Mouse (Mus musculus) E14TG2a.4 (cell line): ENCODE data around the gene Marc1.

Experiments
- H3K27me3 ChIP-seq: 2 replicates; pipeline ENCODE4 v1.6.1; 2014; ENCODE audit warnings: low read length, control low read depth; ENCODE audit not compliant: insufficient read depth
- H3K36me3 ChIP-seq: 2 replicates; pipeline ENCODE4 v1.6.1; 2014; ENCODE audit warnings: low read length, control low read depth; ENCODE audit not compliant: insufficient read depth
- H3K4me1 ChIP-seq: replicated peaks from 2 replicates; pipeline ENCODE4 v1.6.1; 2014; ENCODE audit warnings: low read depth, low read length, control low read depth
- H3K4me3 ChIP-seq: replicated peaks from 2 replicates; pipeline ENCODE4 v1.5.1; 2014; ENCODE audit warnings: mild to moderate bottlenecking, low read length
- H3K9me3 ChIP-seq: 2 replicates; pipeline ENCODE4 v1.6.1; 2014; ENCODE audit warnings: low read length, control low read depth
- CTCF ChIP-seq: conservative IDR thresholded peaks from 2 replicates; pipeline ENCODE4 v1.5.1; 2014; ENCODE audit warnings: low read length
- NANOG ChIP-seq: IDR thresholded peaks from 2 replicates; pipeline ENCODE4 v1.6.1; 2014; ENCODE audit warnings: borderline replicate concordance, low read length, mixed read lengths
- POU5F1 ChIP-seq: IDR thresholded peaks from 2 replicates; pipeline ENCODE4 v1.6.1; 2014; ENCODE audit warnings: low read length, borderline replicate concordance

Marc1 gene

DNA sequence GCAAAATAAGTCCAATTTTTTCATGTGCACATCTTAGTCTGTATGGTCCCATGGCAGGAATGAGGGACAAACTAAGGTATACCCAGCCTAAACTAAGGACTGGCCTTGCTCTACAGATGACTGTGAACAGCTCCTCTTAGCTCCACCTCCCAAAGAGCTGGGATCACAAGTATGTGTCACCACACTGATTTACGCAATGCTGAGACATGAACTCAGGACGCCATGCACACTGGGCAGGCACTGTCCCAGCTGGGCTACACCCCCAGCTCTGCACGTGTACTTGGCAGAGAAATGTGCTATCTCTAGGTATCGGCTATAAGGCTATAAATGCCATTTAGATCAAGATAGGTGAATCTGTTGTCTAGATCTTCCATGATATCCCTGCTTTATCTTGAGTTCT is 49.1 kb downstream of the Marc1 start:
- H3K27me3 ChIP-seq, result no peaks in the 10 kb centered on the region; the same call in 1 of the 2 replicates
- no peaks in the 10 kb centered on the region for H3K4me1 ChIP-seq
- H3K36me3 ChIP-seq, result no peaks in the 10 kb centered on the region
- H3K9me3 ChIP-seq, result no peaks in the 10 kb centered on the region
- TF ChIP-seq NANOG (no peak), CTCF (no peak), POU5F1 (no peak)
- no peak overlapping the region for H3K4me3 ChIP-seq

DNA sequence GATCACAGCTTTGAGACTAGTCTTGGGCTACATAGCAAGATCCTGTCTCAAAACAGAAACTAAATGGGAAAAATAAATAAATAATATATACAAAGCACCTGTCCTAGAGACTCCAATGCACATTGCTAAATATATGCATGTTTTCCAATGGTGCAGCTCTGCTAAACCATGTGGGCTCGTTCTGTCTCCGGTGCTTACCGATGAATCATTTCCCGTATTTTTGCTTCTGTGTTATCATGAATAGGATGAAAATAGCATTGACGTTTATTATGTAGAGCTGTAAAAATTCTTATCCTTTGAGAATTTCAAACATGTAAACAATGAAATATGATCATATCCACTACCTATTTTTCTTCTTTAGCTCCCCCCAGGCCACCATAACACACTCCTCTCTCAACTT is 58.4 kb downstream of the Marc1 start:
- no peak for TF ChIP-seq CTCF
- no peak for TF ChIP-seq NANOG
- no peak for TF ChIP-seq POU5F1
- H3K27me3 ChIP-seq, result peaks cover 7% of the 10 kb centered on the region
- no peaks in the 10 kb centered on the region for H3K4me1 ChIP-seq
- no peaks in the 10 kb centered on the region; the same call in 1 of the 2 replicates for H3K9me3 ChIP-seq
- H3K36me3 ChIP-seq, result no peaks in the 10 kb centered on the region
- no peak overlapping the region for H3K4me3 ChIP-seq

DNA sequence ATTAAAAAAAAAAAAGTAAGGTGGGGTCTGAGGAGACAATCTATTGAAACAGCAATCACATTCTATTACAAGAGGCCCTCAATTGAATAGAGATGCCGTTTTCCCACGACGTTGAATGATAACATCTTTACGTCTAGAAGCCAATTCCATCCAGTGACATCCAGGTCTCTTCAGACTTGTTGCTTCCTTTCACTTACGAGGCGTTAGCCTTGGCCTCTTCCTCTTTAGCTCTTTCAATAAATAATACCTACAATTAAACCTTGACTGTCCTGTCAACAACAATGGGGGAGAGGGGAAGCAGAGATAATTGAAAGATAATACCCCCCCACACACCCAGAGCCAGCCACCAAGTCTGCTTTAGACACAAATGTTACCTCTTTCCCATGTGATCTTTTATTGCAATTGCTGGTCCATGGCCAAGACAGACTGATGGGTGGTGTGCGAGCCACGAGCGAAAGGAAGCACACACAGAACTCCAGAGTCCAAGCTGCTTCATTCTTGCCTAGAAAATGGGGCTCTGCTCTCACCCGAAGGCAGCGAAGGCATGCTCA is 60.9 kb downstream of the Marc1 start:
- H3K27me3 ChIP-seq, result peaks cover 7% of the 10 kb centered on the region
- H3K4me1 ChIP-seq, result no peaks in the 10 kb centered on the region
- no peaks in the 10 kb centered on the region for H3K36me3 ChIP-seq
- TF ChIP-seq NANOG (no peak), POU5F1 (no peak), CTCF (no peak)
- no peak overlapping the region for H3K4me3 ChIP-seq
- H3K9me3 ChIP-seq, result no peaks in the 10 kb centered on the region; the same call in 1 of the 2 replicates

DNA sequence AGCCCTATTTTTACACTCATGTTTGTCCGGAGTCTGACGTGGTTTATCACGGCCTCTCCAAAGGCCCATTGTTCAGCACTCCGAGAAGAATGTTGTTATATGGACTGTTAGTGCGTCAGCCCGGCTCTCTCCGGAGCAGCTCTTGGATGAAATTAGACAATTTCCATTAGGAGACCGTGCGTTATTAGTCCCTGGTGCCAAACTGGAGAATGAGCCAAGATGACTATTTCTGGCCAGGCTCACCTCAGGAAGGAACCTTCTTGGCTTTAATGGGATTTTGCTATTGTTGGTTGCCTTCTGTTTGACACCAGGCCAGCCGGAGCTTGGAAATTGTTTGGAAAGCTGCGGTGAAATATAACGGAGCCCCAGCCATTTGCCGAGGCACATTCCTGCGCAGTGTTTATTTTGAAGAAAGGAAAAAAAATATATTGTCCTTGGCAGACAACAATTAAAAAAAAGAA is 62.4 kb downstream of the Marc1 start:
- peaks cover 3% of the 10 kb centered on the region for H3K27me3 ChIP-seq
- TF ChIP-seq POU5F1 (no peak), NANOG (no peak), CTCF (no peak)
- no peaks in the 10 kb centered on the region for H3K4me1 ChIP-seq
- no peaks in the 10 kb centered on the region for H3K36me3 ChIP-seq
- no peak overlapping the region for H3K4me3 ChIP-seq
- H3K9me3 ChIP-seq, result no peaks in the 10 kb centered on the region; the same call in 1 of the 2 replicates

- no peak overlapping the region for H3K4me3 ChIP-seq
- H3K27me3 ChIP-seq, result peaks cover 50% of the 10 kb centered on the region
- no peaks in the 10 kb centered on the region for H3K36me3 ChIP-seq
- peaks cover 18% of the 10 kb centered on the region for H3K4me1 ChIP-seq
- TF ChIP-seq NANOG, result no peak
- peak; percentile 57 for TF ChIP-seq CTCF
- H3K9me3 ChIP-seq, result no peaks in the 10 kb centered on the region
Measured at GRCm38 (mm10) chr1:184737876-184738479, 73.1 kb downstream of the Marc1 start.

GRCm38 (mm10) chr1:184737228-184737627 is 73.9 kb downstream of the Marc1 start:
- H3K36me3 ChIP-seq, result no peaks in the 10 kb centered on the region
- H3K4me3 ChIP-seq, result no peak overlapping the region
- peaks cover 20% of the 10 kb centered on the region for H3K4me1 ChIP-seq
- H3K27me3 ChIP-seq, result peaks cover 54% of the 10 kb centered on the region
- no peak for TF ChIP-seq POU5F1
- TF ChIP-seq CTCF, result no peak
- TF ChIP-seq NANOG, result no peak
- no peaks in the 10 kb centered on the region for H3K9me3 ChIP-seq
